Mouse (Mus musculus): ENCODE measurements around the gene Nop9. TPM values are rescaled to one million over a fixed set of nuclear protein-coding genes. Genes with fewer than 3 reads are reported as not detected.

Nop9 gene
- 10.4 and 10.6 TPM in 2 replicates for polyA plus RNA-seq (2012; rRNA removed)

DNA sequence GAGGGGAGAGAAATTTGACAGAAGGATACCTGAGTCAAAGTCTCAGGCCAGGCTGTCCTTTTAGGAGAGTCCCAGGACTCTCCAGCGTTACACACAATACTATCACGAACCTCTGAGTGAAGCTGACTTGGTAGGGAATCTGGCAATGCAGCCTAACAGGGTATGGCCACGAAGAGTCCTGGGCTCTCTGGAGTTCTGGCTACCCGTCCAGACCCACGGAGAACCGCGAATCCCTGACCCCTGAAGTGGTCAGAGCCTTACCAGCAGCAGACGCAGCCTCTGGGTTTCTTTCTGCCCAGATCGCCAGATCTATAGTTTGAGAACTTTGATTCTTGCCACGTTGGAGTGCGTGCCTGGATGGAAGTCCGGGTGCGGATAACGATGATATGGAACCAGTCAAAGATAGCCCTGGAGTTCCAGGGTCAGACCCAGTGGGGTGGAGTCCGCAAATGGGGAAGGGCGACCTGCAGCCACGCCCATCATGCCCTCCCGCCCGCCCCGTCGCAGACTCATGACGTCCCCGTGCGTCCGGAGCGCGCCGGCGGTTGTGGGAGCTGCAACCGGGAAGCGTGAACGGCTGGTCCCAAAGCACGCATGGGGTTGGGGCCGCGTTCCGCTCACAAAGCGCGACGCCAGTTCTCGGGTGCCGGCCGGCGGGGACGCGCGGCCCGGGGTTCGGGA lies at the start of gene Nop9, which contains the start of gene Dhrs1:
TSS of gene Nop9 (plus strand) at position 514 of the 681 bp plus-strand sequence.
TSS of gene Dhrs1 (minus strand) at position 511 of the 681 bp plus-strand sequence.

DNA sequence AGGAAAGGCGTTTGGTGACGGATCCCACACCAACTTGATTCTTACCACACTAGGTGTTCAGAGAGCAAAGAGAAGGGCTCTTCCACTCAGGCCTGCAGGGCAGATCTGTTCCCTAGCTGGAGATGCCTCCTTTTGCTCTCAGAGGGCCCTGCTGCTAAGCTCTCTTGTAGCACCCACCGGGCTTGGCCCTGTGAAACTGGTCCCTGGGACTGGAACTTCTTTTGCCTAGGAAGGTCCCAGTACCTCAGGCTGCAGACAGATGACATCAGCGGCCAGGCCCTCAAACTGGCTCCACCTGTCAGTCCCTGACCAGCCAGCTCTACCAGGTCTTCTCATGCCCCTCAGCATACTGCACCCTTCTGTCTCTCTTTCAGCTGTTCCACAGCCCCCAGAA lies 31.8 kb upstream of the Nop9 start, which contains the start of gene Tgm1:
TSS of gene Tgm1 (minus strand) at position 198 of the 394 bp plus-strand sequence.

DNA sequence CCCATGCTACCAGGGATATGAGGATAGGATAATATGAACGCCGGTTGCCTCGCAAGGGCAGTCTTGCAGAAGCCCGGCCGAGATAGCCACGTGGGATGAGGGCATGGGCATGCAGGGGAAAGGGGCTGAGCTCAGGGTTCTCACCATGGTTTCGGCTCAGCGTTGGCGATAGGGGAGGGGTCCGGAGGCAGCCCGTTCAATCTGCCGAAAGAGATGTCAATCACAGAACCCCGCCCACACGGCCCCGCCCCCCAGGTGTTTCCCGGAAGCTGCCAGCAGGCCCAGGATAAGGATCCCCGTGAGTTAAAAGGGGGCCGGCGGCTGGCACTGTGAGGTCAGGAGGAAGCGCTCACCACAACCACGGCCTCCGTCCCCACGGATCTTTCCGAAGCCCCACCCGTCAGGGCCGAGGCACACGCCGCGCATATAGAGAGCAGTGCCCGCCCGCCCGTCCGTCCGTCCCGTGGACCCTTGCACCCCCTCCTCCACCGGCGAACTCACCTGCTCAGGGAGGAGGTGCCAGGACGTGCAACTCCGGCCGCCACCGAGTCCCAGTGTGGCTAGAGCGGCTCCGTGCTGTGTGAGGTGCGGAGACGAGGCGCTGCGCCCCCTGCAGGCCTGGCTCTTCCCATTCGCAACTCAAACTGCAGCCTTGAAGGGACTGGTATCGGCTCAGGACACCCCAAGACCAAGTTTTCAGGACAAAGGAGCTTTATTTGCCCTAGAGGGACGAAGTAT lies 23.6 kb upstream of the Nop9 start, which contains the start of gene Rabggta:
TSS of gene Rabggta (minus strand) at position 564 of the 738 bp plus-strand sequence.

DNA sequence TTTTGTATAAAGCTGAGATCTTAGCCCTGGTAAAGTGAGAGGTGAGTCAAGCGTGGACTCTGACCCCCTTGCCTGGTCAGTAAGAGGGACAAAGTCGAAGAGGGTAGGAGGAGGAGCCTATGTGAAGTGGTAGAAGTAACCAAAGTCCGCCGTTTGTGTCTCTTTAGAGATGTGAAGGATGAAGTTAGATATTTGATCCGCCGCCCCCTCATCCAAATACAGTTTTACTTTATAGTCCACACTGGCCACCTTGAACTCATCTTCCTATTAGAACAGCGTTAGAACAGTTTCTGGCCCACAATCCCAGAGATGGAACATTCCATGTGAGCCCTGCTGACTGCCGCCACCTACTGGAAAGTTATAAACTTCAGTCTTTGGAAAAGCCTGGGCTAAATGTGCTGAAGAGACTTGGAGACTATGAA lies 12.9 kb downstream of the Nop9 start, which contains the start of gene Cideb:
TSS of gene Cideb (minus strand) at position 96 of the 422 bp plus-strand sequence.

DNA sequence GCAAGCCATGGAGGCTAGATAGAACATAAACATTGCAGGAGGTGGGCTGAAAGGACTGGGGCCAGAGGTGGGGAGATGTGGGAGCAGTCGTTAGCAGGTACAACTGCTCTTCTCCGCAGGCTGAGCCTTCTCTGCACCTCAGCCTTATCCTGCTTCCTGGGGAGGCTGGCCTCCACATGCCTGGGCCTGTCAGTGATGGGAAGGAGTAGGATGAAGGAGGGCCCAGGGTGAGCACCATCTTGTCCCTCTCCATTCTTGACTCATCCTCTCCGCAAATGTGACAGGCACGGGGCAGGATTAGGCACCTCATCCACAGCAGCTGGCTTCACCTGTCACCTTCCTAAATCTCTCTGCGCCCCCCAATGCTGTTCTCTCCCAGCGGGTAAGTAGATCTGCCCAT lies 15.7 kb downstream of the Nop9 start, which contains the start of gene Ltb4r2:
TSS of gene Ltb4r2 (plus strand) at position 266 of the 400 bp plus-strand sequence.

DNA sequence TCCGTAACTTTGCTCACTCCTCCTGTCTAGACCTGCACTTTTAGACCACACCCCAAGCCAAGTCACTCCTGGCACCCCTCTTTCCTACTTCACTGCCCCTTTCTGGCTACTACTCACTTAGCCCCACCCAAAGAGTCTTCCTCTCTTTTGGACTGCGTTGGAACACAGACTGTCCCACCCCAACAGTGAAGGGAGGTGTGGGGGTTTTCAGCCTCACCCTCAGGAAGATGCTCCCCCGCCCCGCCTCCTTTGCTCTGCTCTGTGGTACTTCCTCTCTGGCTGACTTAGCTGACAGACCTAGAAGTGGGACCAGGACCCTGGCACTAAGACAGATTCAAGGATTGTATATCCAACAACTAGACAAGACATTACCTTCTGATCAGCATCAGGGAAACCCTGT lies 20.2 kb downstream of the Nop9 start, which contains the start of gene Ltb4r1:
TSS of gene Ltb4r1 (plus strand) at position 267 of the 400 bp plus-strand sequence.

DNA sequence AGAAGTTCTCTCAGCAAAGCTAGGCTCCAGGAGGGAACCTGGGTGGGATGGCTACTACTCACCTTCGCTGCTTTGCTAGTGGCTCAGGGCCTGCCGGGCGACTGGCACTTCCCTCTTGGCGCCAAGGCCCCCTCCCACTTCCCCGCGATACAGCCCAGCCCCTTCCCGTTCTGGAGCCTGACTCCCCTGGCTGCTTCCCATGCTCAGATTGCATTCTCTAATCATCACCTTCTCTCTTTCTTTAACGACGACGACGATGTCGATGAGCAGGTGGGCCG lies 38.4 kb downstream of the Nop9 start, which contains the start of gene Adcy4:
TSS of gene Adcy4 (minus strand) at position 138 of the 278 bp plus-strand sequence.

DNA sequence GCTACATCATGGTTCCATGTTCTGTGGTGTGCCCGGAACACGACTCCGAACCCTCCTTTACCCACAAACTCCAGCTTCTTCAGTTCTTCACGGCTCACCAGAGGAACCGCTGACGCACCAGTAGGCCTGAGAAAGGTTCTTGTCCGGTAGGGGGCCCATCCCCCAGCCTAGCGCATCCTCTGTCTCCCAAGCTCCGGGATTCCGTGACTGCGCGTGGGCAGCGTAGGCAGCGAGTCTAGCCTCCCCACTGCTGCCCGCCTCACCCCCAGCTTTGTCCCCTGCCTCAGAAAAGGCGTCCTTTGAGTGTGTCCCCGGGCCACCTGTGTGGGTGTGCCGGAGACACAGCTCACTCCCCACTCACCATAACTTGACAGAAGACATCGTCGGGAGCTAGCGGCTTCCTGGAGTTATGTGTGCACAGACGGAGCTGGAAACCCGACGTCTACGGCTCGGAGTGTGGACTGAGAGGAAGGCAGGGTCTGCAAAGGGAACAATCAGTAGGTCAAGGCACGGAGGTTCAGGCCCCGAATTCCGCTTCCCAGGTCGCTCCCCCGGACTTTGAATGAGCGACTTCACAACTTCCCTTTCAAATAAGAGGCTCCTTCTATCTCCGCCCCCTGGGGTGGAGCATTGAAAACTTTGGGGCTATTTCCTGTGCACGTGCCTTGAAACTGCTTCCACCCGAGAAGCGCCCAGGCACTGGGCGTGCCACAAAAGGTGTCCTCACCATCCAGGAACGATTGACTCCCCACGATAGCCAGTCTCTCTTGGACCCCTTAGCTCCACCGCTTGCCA lies 43.0 kb downstream of the Nop9 start, which contains the start of gene Ripk3:
TSS of gene Ripk3 (minus strand) at position 610 of the 795 bp plus-strand sequence.

Other genes with a start within 250 kb of the Nop9 start
- under 0.01 and 0.03 TPM in 2 replicates for gene Cpne6, start 235.2 kb upstream of the Nop9 start, polyA plus RNA-seq (2012; rRNA removed)
- gene Nrl, start 220.7 kb upstream of the Nop9 start, polyA plus RNA-seq (2012; rRNA removed) = 0.02 TPM in 1 of 2 replicates, not detected in the other
- 21.6 and 22.6 TPM in 2 replicates for gene Pck2, start 205.4 kb upstream of the Nop9 start, polyA plus RNA-seq (2012; rRNA removed)
- gene Dcaf11, start 185.7 kb upstream of the Nop9 start, polyA plus RNA-seq (2012; rRNA removed) = 45.8 and 49.5 TPM in 2 replicates
- gene A730061H03Rik, start 185.3 kb upstream of the Nop9 start, polyA plus RNA-seq (2012; rRNA removed) = 0.93 and 1.3 TPM in 2 replicates
- 0.30 and 1.00 TPM in 2 replicates for gene Fitm1, start 170.1 kb upstream of the Nop9 start, polyA plus RNA-seq (2012; rRNA removed)
- 89.0 and 93.6 TPM in 2 replicates for gene Psme1, start 167.6 kb upstream of the Nop9 start, polyA plus RNA-seq (2012; rRNA removed)
- 14.9 and 16.0 TPM in 2 replicates for gene Emc9, start 160.4 kb upstream of the Nop9 start, polyA plus RNA-seq (2012; rRNA removed)
- gene Psme2, start 154.6 kb upstream of the Nop9 start, polyA plus RNA-seq (2012; rRNA removed) = 87.0 and 89.9 TPM in 2 replicates
- gene Rnf31, start 154.0 kb upstream of the Nop9 start, polyA plus RNA-seq (2012; rRNA removed) = 7.7 and 9.1 TPM in 2 replicates
- gene Irf9, start 142.1 kb upstream of the Nop9 start, polyA plus RNA-seq (2012; rRNA removed) = 38.3 and 44.8 TPM in 2 replicates
- gene Rec8, start 127.7 kb upstream of the Nop9 start, polyA plus RNA-seq (2012; rRNA removed) = 2.3 and 4.0 TPM in 2 replicates
- gene Ipo4, start 109.7 kb upstream of the Nop9 start, polyA plus RNA-seq (2012; rRNA removed) = 21.5 and 30.6 TPM in 2 replicates
- 1.5 TPM in 2 replicates for gene Gm49378, start 107.8 kb upstream of the Nop9 start, polyA plus RNA-seq (2012; rRNA removed)
- gene Tm9sf1, start 101.9 kb upstream of the Nop9 start, polyA plus RNA-seq (2012; rRNA removed) = 27.6 and 31.3 TPM in 2 replicates
- 0.37 and 0.43 TPM in 2 replicates for gene Tssk4, start 95.5 kb upstream of the Nop9 start, polyA plus RNA-seq (2012; rRNA removed)
- 12.1 and 12.3 TPM in 2 replicates for gene Mdp1, start 85.2 kb upstream of the Nop9 start, polyA plus RNA-seq (2012; rRNA removed)
- gene Gmpr2, start 73.8 kb upstream of the Nop9 start, polyA plus RNA-seq (2012; rRNA removed) = 13.9 and 15.5 TPM in 2 replicates
- gene Nedd8, start 73.6 kb upstream of the Nop9 start, polyA plus RNA-seq (2012; rRNA removed) = 132 and 150 TPM in 2 replicates
- gene Tinf2, start 63.9 kb upstream of the Nop9 start, polyA plus RNA-seq (2012; rRNA removed) = 10.4 and 12.1 TPM in 2 replicates
- gene Tgm1, start 31.8 kb upstream of the Nop9 start, polyA plus RNA-seq (2012; rRNA removed) = 9.0 and 11.1 TPM in 2 replicates
- gene Rabggta, start 23.4 kb upstream of the Nop9 start, polyA plus RNA-seq (2012; rRNA removed) = 22.7 and 23.3 TPM in 2 replicates
- 48.3 and 54.5 TPM in 2 replicates for gene Dhrs1, start within 50 bp of the Nop9 start, polyA plus RNA-seq (2012; rRNA removed)
- gene Cideb, start 12.8 kb downstream of the Nop9 start, polyA plus RNA-seq (2012; rRNA removed) = 155 and 165 TPM in 2 replicates
- 0.85 and 1.1 TPM in 2 replicates for gene Ltb4r2, start 15.7 kb downstream of the Nop9 start, polyA plus RNA-seq (2012; rRNA removed)
- 10.9 and 15.1 TPM in 2 replicates for gene Ltb4r1, start 20.3 kb downstream of the Nop9 start, polyA plus RNA-seq (2012; rRNA removed)
- gene Adcy4, start 38.4 kb downstream of the Nop9 start, polyA plus RNA-seq (2012; rRNA removed) = 1.8 and 2.3 TPM in 2 replicates
- 8.7 and 9.9 TPM in 2 replicates for gene Ripk3, start 43.2 kb downstream of the Nop9 start, polyA plus RNA-seq (2012; rRNA removed)
- gene Nfatc4, start 77.5 kb downstream of the Nop9 start, polyA plus RNA-seq (2012; rRNA removed) = 0.96 and 1.2 TPM in 2 replicates
- gene Nynrin, start 108.3 kb downstream of the Nop9 start, polyA plus RNA-seq (2012; rRNA removed) = 1.2 and 1.3 TPM in 2 replicates
- 0.25 and 0.39 TPM in 2 replicates for gene Cbln3, start 138.7 kb downstream of the Nop9 start, polyA plus RNA-seq (2012; rRNA removed)
- gene Khnyn, start 139.3 kb downstream of the Nop9 start, polyA plus RNA-seq (2012; rRNA removed) = 12.7 and 14.5 TPM in 2 replicates
- 14.9 and 16.8 TPM in 2 replicates for gene Sdr39u1, start 154.6 kb downstream of the Nop9 start, polyA plus RNA-seq (2012; rRNA removed)
- 0.65 and 0.70 TPM in 2 replicates for gene Cma1, start 199.0 kb downstream of the Nop9 start, polyA plus RNA-seq (2012; rRNA removed)
- gene Cma2, start 205.3 kb downstream of the Nop9 start, polyA plus RNA-seq (2012; rRNA removed) = not detected in 2 replicates

Data from liver, embryonic 18 days (tissue).